Mouse (Mus musculus): ENCODE results near the gene Nyap1. TPM values are rescaled to one million over a fixed set of nuclear protein-coding genes. Genes with fewer than 3 reads are reported as not detected.
A peak's percentile ranks its signal among the peaks of the same experiment; 100 is the strongest.

Nyap1 gene
- polyA plus RNA-seq, 1 experiment from 2014 or later = 1.5 TPM

- Histone ChIP-seq H3K36me3 (ENCODE audit: control insufficient read depth, insufficient read depth, low read length) (peaks cover 8% of the 10 kb centered on the region), H3K27me3 (replicated peaks; ENCODE audit: control insufficient read depth, insufficient read depth, low read length) (no peaks in the 10 kb centered on the region), H3K9me3 (ENCODE audit: control insufficient read depth, low read length) (no peaks in the 10 kb centered on the region), H3K9ac (ENCODE audit: low read depth, low read length) (no peak overlapping the region), H3K4me2 (ENCODE audit: low read depth, low read length) (no peak overlapping the region), H3K4me3 (ENCODE audit: low read depth, low read length) (no peak overlapping the region), H3K4me1 (ENCODE audit: control insufficient read depth, insufficient read depth, low read length) (no peaks in the 10 kb centered on the region; the same call in 1 of the 2 replicates), H3K27ac (replicated peaks; ENCODE audit: low read depth, low read length) (no peak overlapping the region)
- no peak for ATAC-seq (ENCODE audit: low read depth)
- DNase-seq (ENCODE audit: low spot score) = no peak
- 88% methylated on average over 2 of the region's 2 CpGs for WGBS
These were observed 34.3 kb upstream of the Nyap1 start for GRCm38 (mm10) chr5:137775587-137776290.

GRCm38 (mm10) chr5:137772755-137773154 is 31.3 kb upstream of the Nyap1 start:
- no peaks in the 10 kb centered on the region for H3K9me3 ChIP-seq (ENCODE audit: control insufficient read depth, low read length)

GRCm38 (mm10) chr5:137770709-137771108 is 29.3 kb upstream of the Nyap1 start:
- 38% methylated on average over 2 of the region's 2 CpGs for WGBS
- H3K36me3 ChIP-seq (ENCODE audit: control insufficient read depth, insufficient read depth, low read length) = no peaks in the 10 kb centered on the region
- no peak for ATAC-seq (ENCODE audit: low read depth)

More at GRCm38 (mm10) chr5:137772755-137773154, 31.3 kb upstream of the Nyap1 start:
- Histone ChIP-seq H3K4me2 (ENCODE audit: low read depth, low read length) (no peak overlapping the region), H3K36me3 (ENCODE audit: control insufficient read depth, insufficient read depth, low read length) (no peaks in the 10 kb centered on the region), H3K27me3 (replicated peaks; ENCODE audit: control insufficient read depth, insufficient read depth, low read length) (no peaks in the 10 kb centered on the region), H3K9ac (ENCODE audit: low read depth, low read length) (no peak overlapping the region), H3K4me3 (ENCODE audit: low read depth, low read length) (no peak overlapping the region), H3K27ac (replicated peaks; ENCODE audit: low read depth, low read length) (no peak overlapping the region), H3K4me1 (ENCODE audit: control insufficient read depth, insufficient read depth, low read length) (no peaks in the 10 kb centered on the region)
- no peak for DNase-seq (ENCODE audit: low spot score)
- no peak for ATAC-seq (ENCODE audit: low read depth)

GRCm38 (mm10) chr5:137768475-137768874 is 27.1 kb upstream of the Nyap1 start:
- DNase-seq (ENCODE audit: low spot score) (no peak), ATAC-seq (ENCODE audit: low read depth) (no peak)
- Histone ChIP-seq H3K27ac (replicated peaks; ENCODE audit: low read depth, low read length) (no peak overlapping the region), H3K36me3 (ENCODE audit: control insufficient read depth, insufficient read depth, low read length) (no peaks in the 10 kb centered on the region), H3K27me3 (replicated peaks; ENCODE audit: control insufficient read depth, insufficient read depth, low read length) (no peaks in the 10 kb centered on the region), H3K9me3 (ENCODE audit: control insufficient read depth, low read length) (no peaks in the 10 kb centered on the region), H3K4me1 (ENCODE audit: control insufficient read depth, insufficient read depth, low read length) (no peaks in the 10 kb centered on the region), H3K9ac (ENCODE audit: low read depth, low read length) (no peak overlapping the region), H3K4me2 (ENCODE audit: low read depth, low read length) (no peak overlapping the region), H3K4me3 (ENCODE audit: low read depth, low read length) (no peak overlapping the region)
- 67% methylated on average over 1 of the region's 1 CpGs for WGBS

More at GRCm38 (mm10) chr5:137770709-137771108, 29.3 kb upstream of the Nyap1 start:
- no peaks in the 10 kb centered on the region for H3K4me1 ChIP-seq (ENCODE audit: control insufficient read depth, insufficient read depth, low read length)
- no peak overlapping the region for H3K4me2 ChIP-seq (ENCODE audit: low read depth, low read length)
- H3K27me3 ChIP-seq (replicated peaks; ENCODE audit: control insufficient read depth, insufficient read depth, low read length) = no peaks in the 10 kb centered on the region
- H3K27ac ChIP-seq (replicated peaks; ENCODE audit: low read depth, low read length) = no peak overlapping the region
- no peaks in the 10 kb centered on the region for H3K9me3 ChIP-seq (ENCODE audit: control insufficient read depth, low read length)
- H3K4me3 ChIP-seq (ENCODE audit: low read depth, low read length) = no peak overlapping the region
- no peak for DNase-seq (ENCODE audit: low spot score)
- H3K9ac ChIP-seq (ENCODE audit: low read depth, low read length) = no peak overlapping the region

GRCm38 (mm10) chr5:137766270-137766669 is 24.9 kb upstream of the Nyap1 start:
- Histone ChIP-seq H3K4me2 (ENCODE audit: low read depth, low read length) (no peak overlapping the region), H3K4me1 (ENCODE audit: control insufficient read depth, insufficient read depth, low read length) (no peaks in the 10 kb centered on the region), H3K9ac (ENCODE audit: low read depth, low read length) (no peak overlapping the region), H3K4me3 (ENCODE audit: low read depth, low read length) (no peak overlapping the region), H3K27ac (replicated peaks; ENCODE audit: low read depth, low read length) (no peak overlapping the region), H3K27me3 (replicated peaks; ENCODE audit: control insufficient read depth, insufficient read depth, low read length) (no peaks in the 10 kb centered on the region), H3K36me3 (ENCODE audit: control insufficient read depth, insufficient read depth, low read length) (no peaks in the 10 kb centered on the region), H3K9me3 (ENCODE audit: control insufficient read depth, low read length) (no peaks in the 10 kb centered on the region)
- ATAC-seq (ENCODE audit: low read depth) (no peak), DNase-seq (ENCODE audit: low spot score) (no peak)
- WGBS = 62% methylated on average over 3 of the region's 3 CpGs

GRCm38 (mm10) chr5:137764609-137765340 is 23.4 kb upstream of the Nyap1 start:
- Histone ChIP-seq H3K4me1 (ENCODE audit: control insufficient read depth, insufficient read depth, low read length) (no peaks in the 10 kb centered on the region), H3K27me3 (replicated peaks; ENCODE audit: control insufficient read depth, insufficient read depth, low read length) (no peaks in the 10 kb centered on the region), H3K9me3 (ENCODE audit: control insufficient read depth, low read length) (no peaks in the 10 kb centered on the region), H3K4me3 (ENCODE audit: low read depth, low read length) (no peak overlapping the region), H3K9ac (ENCODE audit: low read depth, low read length) (no peak overlapping the region), H3K4me2 (ENCODE audit: low read depth, low read length) (no peak overlapping the region), H3K27ac (replicated peaks; ENCODE audit: low read depth, low read length) (no peak overlapping the region), H3K36me3 (ENCODE audit: control insufficient read depth, insufficient read depth, low read length) (no peaks in the 10 kb centered on the region)
- DNase-seq (ENCODE audit: low spot score) (no peak), ATAC-seq (ENCODE audit: low read depth) (no peak)
- WGBS = 61% methylated on average over 9 of the region's 9 CpGs

GRCm38 (mm10) chr5:137759971-137760412 is 18.6 kb upstream of the Nyap1 start:
- 50% methylated on average over 3 of the region's 4 CpGs for WGBS
- Histone ChIP-seq H3K27ac (replicated peaks; ENCODE audit: low read depth, low read length) (0 out of 2 replicates have a peak overlapping the region, but pooled peaks have one; percentile 5), H3K36me3 (ENCODE audit: control insufficient read depth, insufficient read depth, low read length) (peaks cover 38% of the 10 kb centered on the region), H3K4me3 (ENCODE audit: low read depth, low read length) (no peak overlapping the region), H3K9ac (ENCODE audit: low read depth, low read length) (no peak overlapping the region), H3K9me3 (ENCODE audit: control insufficient read depth, low read length) (no peaks in the 10 kb centered on the region), H3K4me1 (ENCODE audit: control insufficient read depth, insufficient read depth, low read length) (no peaks in the 10 kb centered on the region), H3K4me2 (ENCODE audit: low read depth, low read length) (no peak overlapping the region), H3K27me3 (replicated peaks; ENCODE audit: control insufficient read depth, insufficient read depth, low read length) (no peaks in the 10 kb centered on the region)
- DNase-seq (ENCODE audit: low spot score) (peak; percentile 90), ATAC-seq (ENCODE audit: low read depth) (peak; percentile 89)

- H3K4me3 ChIP-seq (ENCODE audit: low read depth, low read length) = no peak overlapping the region
- no peak for ATAC-seq (ENCODE audit: low read depth)
- no peak for DNase-seq (ENCODE audit: low spot score)
- no peaks in the 10 kb centered on the region for H3K4me1 ChIP-seq (ENCODE audit: control insufficient read depth, insufficient read depth, low read length)
- no peak overlapping the region for H3K9ac ChIP-seq (ENCODE audit: low read depth, low read length)
- WGBS = 88% methylated on average over 19 of the region's 19 CpGs
- peaks cover 43% of the 10 kb centered on the region for H3K36me3 ChIP-seq (ENCODE audit: control insufficient read depth, insufficient read depth, low read length)
- H3K4me2 ChIP-seq (ENCODE audit: low read depth, low read length) = no peak overlapping the region
- no peak overlapping the region for H3K27ac ChIP-seq (replicated peaks; ENCODE audit: low read depth, low read length)
- H3K27me3 ChIP-seq (replicated peaks; ENCODE audit: control insufficient read depth, insufficient read depth, low read length) = no peaks in the 10 kb centered on the region
- H3K9me3 ChIP-seq (ENCODE audit: control insufficient read depth, low read length) = no peaks in the 10 kb centered on the region
These were observed 17.6 kb upstream of the Nyap1 start for GRCm38 (mm10) chr5:137758921-137759534.

Data from embryonic facial prominence, embryonic 14.5 days (tissue).